Comparison of ENCODE assay signal across 8 mouse cellular contexts in the genomic region with DNA sequence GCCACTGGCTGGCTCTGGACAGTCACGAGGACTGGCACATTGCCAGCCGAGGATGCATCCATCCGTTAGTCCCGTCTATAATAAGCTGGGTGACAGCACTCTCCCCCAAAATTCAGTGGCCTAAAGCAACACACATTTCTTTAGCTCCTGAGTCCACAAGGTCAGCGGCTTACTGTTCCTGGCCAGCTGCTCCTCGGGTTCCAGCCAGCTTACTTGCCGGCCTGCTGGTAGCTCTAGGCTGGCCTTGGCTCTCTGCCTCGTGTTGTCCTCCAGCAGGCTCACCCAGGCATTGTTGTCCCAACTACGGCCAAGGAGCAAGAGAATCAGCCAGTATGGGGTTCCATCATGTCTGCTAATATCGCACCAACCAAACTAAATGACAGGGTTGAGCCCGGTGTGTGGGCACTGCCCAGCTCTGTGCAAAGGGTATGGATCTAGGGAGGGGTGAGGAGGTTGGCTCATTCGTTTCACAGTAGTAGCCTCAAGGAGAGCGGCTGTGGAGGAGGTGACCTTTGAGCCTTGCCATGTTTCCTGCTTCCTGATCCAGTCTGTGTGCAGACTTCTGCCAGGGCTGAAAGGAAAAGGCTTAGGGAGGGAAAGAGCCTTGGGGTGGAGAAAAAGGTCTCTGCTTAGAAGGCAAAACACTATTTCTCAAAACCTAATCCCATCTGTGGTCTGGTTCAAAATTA.
DNase-seq lines count a peak whose midpoint lies in the region; ATAC-seq and TF ChIP-seq lines count a peak whose summit lies in the region.

No protein-coding gene starts in this region.

- 0 out of 2 replicates have a peak, but pooled peaks have one; percentile 6 for TF ChIP-seq CTCF in layer of hippocampus, adult 2 months (conservative IDR thresholded peaks at IDR 0.05)

- H3K4me2 ChIP-seq in forebrain, embryonic 12.5 days: no peak overlapping the region

- no peak overlapping the region for H3K9ac ChIP-seq in forebrain, embryonic 12.5 days

- no peak overlapping the region for H3K4me3 ChIP-seq in layer of hippocampus, adult 2 months
- H3K4me3 ChIP-seq in heart, embryonic 10.5 days: no peak overlapping the region
- H3K4me3 ChIP-seq in forebrain, embryonic 12.5 days (replicated peaks): no peak overlapping the region

- peak overlapping the region; percentile 10; the same call in 1 of the 2 replicates for H3K27ac ChIP-seq in layer of hippocampus, adult 2 months
- H3K27ac ChIP-seq in heart, embryonic 10.5 days: peak overlapping the region; percentile 65
- no peak overlapping the region for H3K27ac ChIP-seq in forebrain, embryonic 12.5 days

- H3K36me3 ChIP-seq in heart, embryonic 10.5 days: no peaks in the 10 kb centered on the region
- no peaks in the 10 kb centered on the region for H3K36me3 ChIP-seq in forebrain, embryonic 12.5 days (replicated peaks)

- H3K4me1 ChIP-seq in heart, embryonic 10.5 days: peaks cover 68% of the 10 kb centered on the region
- H3K4me1 ChIP-seq in forebrain, embryonic 12.5 days: peaks cover 4% of the 10 kb centered on the region; the same call in 1 of the 2 replicates

- H3K27me3 ChIP-seq in heart, embryonic 10.5 days (ENCODE audit: insufficient read depth, poor library complexity, severe bottlenecking): no peaks in the 10 kb centered on the region
- no peaks in the 10 kb centered on the region; the same call in 1 of the 2 replicates for H3K27me3 ChIP-seq in forebrain, embryonic 12.5 days

- DNase-seq in layer of hippocampus, adult 2 months (ENCODE audit: low spot score in 2 of 2): no peak
- DNase-seq in layer of hippocampus, postnatal 25 days (ENCODE audit: extremely low spot score in 1 of 2, low spot score in 1 of 2): no peak
- DNase-seq in adrenal gland, postnatal 10 days: peak; percentile 81
- DNase-seq in heart, embryonic 10.5 days (ENCODE audit: low spot score): no peak
- DNase-seq in kidney, postnatal 25 days: peak; percentile 67 to 86
- no peak for DNase-seq in urinary bladder, postnatal 4 days (ENCODE audit: low spot score in 2 of 2)
- no peak for DNase-seq in frontal cortex, postnatal 10 days (ENCODE audit: low spot score in 2 of 2)

- no peak for ATAC-seq in forebrain, embryonic 12.5 days (ENCODE audit: low FRiP score)

- WGBS in heart, embryonic 10.5 days: 74% methylated on average over 13 of the region's 13 CpGs
- WGBS in forebrain, embryonic 12.5 days: 84% methylated on average over 13 of the region's 13 CpGs

- no peaks in the 10 kb centered on the region for H3K9me3 ChIP-seq in heart, embryonic 10.5 days
- H3K9me3 ChIP-seq in forebrain, embryonic 12.5 days: no peaks in the 10 kb centered on the region

Comparison
In these comparisons a context has a peak if more than half of its experiments do, and no peak if none do; other contexts are left out.
1. DNase-seq: peak in adrenal gland, postnatal 10 days (single experiment) and kidney, postnatal 25 days (2 of 2); none in layer of hippocampus, adult 2 months (0 of 2), layer of hippocampus, postnatal 25 days (0 of 2), heart, embryonic 10.5 days (single experiment), urinary bladder, postnatal 4 days (0 of 2) and frontal cortex, postnatal 10 days (0 of 2).